Mouse (Mus musculus): ENCODE data around the gene Kcnip2. TPM values are rescaled to one million over a fixed set of nuclear protein-coding genes. Genes with fewer than 3 reads are reported as not detected.

Kcnip2 gene
- total RNA-seq, 1 experiment from 2014 or later, result not detected

DNA sequence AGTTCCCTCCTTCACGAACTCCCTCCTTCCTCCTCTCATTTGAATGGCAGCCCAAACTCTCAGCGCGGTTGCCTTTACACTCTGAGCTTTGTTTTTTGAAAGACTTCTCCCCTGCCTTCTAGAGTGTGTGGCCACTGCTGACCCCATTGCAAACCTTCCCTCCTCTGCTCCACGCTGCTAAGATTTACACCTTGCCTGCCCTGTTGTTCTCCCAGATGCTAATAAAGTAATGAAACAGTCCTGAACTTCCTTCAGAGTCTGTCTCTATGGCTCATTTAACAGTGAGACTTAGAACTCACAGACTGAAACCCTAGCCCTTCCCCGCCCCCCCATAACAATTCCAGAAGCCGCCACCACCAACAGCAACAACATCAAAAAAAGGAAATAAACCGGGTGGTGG lies 26.5 kb downstream of the Kcnip2 start:
- ATAC-seq (replicated peaks in 1 of 2; ENCODE audit: insufficient read depth in 1 of 2, low FRiP score in 2 of 2, low TSS enrichment in 1 of 2, low read depth in 1 of 2, poor library complexity in 2 of 2, severe bottlenecking in 2 of 2), result no peak

DNA sequence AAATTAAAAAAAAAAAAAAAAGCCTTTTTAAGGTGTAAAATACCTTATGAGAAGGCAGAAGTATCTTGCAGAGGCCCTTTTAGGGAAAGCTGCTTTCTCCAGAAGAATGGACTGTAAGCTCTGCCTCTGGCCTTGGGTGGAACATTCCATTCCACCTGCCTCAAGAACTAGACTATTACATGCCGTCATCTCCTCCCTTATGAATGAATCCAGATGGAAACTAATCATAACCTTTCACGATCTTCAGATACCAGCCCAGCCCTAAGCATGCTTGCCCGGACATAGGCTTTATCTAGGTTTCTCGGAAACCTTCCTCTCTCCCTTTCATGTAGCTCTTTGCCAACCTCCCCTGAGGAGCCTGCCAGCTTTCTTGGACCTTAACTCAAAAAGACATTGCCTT lies 27.5 kb downstream of the Kcnip2 start:
- no peak for ATAC-seq (replicated peaks in 1 of 2; ENCODE audit: insufficient read depth in 1 of 2, low FRiP score in 2 of 2, low TSS enrichment in 1 of 2, low read depth in 1 of 2, poor library complexity in 2 of 2, severe bottlenecking in 2 of 2)

DNA sequence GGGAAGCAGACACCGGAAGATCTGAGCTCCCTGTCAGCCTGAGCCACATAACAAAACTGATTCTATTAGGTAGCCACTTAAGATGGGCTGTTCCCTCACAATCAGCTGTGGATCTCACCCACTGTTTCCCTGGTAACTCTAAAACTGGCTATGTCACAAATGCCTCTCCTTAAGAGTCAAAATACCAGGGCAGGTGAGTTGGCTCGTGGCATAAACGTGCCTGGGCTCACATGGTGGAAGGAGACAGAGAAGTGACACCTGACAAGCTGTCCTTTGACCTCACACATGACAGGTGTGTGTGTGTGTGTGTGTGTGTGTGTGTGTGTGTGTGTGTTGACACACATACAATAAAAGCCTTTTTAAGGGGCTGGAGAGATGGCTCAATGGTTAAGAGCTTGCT lies 28.4 kb downstream of the Kcnip2 start:
- no peak for ATAC-seq (replicated peaks in 1 of 2; ENCODE audit: insufficient read depth in 1 of 2, low FRiP score in 2 of 2, low TSS enrichment in 1 of 2, low read depth in 1 of 2, poor library complexity in 2 of 2, severe bottlenecking in 2 of 2)

DNA sequence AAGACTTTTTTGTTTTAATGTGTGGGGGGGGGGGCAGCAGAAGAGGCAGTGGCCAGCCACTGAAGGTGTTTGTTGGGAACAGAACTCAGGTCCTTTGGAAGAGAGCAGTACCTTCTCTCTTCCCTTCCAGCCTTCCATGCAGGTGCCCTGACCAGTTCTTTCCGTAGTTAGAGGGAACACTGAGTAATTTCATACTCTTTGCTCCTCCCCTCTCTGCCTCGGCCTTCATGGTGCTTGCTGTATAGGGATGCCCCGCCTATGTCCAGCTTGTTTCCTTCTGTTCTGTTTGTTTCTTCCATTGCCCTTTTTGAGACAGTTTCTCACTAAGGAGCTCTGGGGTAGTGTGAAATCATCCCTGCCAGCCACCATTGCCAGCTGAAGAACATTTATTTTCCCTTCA lies 30.4 kb downstream of the Kcnip2 start:
- no peak for ATAC-seq (replicated peaks in 1 of 2; ENCODE audit: insufficient read depth in 1 of 2, low FRiP score in 2 of 2, low TSS enrichment in 1 of 2, low read depth in 1 of 2, poor library complexity in 2 of 2, severe bottlenecking in 2 of 2)

DNA sequence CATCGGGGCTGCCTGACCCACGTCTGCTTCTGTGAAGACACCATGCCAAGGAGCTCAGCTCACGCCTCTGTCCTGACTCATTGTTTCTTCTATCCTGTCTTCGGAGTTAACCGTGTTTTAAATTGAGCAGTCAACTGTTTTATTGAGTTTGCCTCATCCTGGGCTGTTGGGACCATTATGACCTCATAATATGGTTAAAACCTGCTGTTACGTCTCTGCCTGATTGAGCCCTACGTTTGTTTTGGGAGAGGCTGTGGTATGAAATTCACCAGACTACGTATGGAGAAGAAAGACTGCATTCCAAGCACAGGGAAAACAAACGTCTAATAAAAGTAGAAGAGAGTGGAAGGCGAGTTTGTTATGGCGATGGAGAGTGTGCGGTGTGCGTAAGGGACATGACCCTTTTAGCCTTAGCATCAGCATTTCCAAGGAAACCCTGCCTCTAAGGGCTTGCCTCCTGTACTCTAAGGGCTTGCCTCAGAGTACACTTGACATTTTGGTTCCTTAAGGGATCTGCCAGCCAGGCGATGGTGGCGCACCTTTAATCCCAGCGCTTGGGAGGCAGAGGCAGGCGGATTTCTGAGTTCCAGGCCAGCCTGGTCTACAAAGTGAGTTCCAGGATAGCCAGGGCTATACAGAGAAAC lies 31.8 kb downstream of the Kcnip2 start:
- no peak for ATAC-seq (replicated peaks in 1 of 2; ENCODE audit: insufficient read depth in 1 of 2, low FRiP score in 2 of 2, low TSS enrichment in 1 of 2, low read depth in 1 of 2, poor library complexity in 2 of 2, severe bottlenecking in 2 of 2)

DNA sequence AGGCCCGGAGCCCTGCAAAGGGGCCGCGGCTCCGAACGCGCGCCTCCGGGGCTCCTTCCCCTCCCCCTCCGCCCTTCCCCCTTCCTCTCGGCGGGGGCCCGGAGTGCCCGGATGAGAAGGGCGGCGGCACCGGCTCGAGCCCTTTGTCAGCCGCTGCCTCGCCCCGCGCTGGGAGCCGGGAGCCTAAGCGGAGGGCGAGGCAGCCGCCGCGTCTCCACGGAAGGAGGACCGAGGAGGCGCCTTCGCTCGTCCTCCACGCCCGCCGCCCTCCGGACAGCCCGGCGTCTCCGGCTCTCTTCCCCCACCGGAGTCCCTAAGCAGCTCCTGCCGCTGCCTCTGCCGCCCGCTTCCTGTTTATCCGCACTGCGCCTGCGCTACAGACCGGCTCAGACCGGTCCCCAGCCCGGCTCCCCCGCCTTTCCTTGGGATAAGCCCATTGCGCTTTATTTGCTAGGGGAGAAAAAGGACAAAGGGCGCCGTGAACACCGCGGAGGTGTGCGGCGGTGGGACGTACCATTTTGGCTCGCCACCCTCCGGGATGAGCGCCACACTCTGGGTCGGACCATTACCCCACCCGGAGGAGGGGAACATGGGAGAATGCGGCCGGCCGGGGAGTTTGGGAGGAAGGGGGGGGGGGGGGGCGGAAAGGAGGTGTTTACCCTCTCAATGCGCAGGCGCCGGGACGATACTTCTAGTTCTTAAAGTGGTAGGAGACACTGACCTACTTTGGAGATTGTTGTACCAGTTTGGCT lies 32.5 kb downstream of the Kcnip2 start, which contains the start of gene Mgea5:
TSS of gene Mgea5 (minus strand) at position 657 of the 752 bp plus-strand sequence.
- ATAC-seq (replicated peaks in 1 of 2; ENCODE audit: insufficient read depth in 1 of 2, low FRiP score in 2 of 2, low TSS enrichment in 1 of 2, low read depth in 1 of 2, poor library complexity in 2 of 2, severe bottlenecking in 2 of 2), result peak; percentile 98

DNA sequence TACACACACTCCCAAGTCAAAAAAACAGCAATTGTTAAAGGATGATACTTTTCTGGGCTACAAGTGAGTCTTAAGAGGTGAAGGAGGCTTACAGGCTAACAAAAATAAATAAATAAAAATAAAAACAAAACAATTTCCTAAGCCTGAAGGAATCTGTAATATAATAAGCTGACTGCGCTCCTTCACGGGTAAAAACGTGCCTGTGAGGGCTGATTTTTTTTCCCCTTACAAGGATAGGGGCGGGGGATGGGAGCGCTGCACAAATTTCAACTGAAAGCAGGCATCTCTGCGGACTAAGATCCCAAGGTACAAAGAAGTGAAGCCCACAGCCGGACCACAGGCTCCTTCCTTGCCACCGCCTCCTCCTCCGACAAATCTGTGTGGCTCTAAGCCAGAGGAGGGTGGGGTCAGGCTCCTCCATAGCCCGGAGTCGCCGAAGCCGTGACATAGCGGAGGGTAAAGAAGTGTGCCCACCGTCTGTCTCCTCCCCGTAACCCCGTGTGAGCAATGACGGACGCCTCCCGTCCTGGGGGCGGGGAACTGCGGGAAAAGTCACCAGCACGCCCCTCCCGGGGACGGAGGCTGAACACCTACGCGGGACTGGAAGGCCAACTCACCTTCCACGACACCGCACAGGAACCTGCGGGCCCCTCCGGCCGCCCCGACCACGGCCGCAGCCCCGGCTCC lies 33.4 kb downstream of the Kcnip2 start:
- peak; percentile 18 to 40; a peak in 3 of 4 replicates for ATAC-seq (replicated peaks in 1 of 2; ENCODE audit: insufficient read depth in 1 of 2, low FRiP score in 2 of 2, low TSS enrichment in 1 of 2, low read depth in 1 of 2, poor library complexity in 2 of 2, severe bottlenecking in 2 of 2)

DNA sequence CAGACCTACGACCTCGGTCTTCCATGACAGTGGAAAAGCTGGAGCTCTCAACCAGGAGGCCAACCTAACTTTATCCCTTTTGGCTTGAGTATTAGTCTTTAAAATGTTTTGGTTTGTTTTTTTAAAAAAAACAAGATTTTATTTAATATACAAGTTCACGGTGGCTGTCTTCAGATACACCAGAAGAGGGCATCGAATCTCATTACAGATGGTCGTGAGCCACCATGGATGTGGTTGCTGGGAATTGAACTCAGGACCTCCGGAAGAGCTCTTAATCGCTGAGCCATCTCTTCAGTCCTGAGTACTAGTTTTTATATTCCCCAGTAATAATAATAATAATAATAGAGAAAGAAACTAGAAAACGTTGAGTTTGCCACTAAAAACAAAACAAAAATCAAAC lies 34.2 kb downstream of the Kcnip2 start:
- ATAC-seq (replicated peaks in 1 of 2; ENCODE audit: insufficient read depth in 1 of 2, low FRiP score in 2 of 2, low TSS enrichment in 1 of 2, low read depth in 1 of 2, poor library complexity in 2 of 2, severe bottlenecking in 2 of 2), result no peak

DNA sequence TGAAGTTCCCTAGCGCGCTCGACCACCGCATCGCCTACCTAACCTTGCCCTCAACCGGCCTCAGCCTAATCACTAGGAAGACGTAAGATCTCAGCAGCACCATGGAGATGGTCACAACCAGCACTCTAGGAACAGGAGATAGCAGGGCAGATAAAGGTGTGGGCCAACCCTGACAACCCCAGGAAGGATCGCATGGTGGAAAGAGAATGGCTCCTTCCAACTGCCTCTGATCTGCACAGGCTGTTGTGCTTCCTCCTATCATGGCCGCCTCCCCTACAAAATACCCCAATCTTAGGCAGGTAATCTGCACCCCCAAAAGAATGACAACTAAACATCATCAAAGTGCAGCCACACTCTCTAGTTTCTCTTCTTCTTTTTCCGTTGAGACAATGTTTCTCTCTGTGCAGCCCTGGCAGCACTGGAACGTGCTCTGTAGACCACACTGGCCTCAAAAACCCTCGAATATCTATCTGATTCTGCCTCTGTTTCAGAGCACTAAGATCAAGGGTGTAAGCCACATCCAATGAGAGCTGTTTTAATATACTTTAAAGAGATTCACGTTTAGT lies 35.4 kb downstream of the Kcnip2 start:
- ATAC-seq (replicated peaks in 1 of 2; ENCODE audit: insufficient read depth in 1 of 2, low FRiP score in 2 of 2, low TSS enrichment in 1 of 2, low read depth in 1 of 2, poor library complexity in 2 of 2, severe bottlenecking in 2 of 2), result no peak

DNA sequence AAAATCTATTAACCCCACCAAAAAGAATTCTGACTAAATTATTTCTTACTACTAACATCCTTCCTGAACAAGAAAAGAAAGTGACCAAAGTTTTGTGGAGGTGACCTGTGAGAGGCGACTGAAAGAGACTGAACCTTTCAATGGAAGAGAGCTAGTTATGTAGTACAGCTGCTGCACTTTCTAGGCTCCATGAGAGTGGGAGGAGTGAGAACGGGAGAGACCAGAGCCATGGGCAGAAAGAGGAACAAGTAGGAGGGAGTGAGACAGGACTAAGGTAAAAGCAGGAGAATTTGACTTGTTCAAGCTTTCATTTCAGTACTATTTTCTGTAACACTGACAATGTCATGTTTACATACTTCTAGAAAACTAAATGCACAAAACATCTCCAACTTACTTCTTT lies 40.4 kb downstream of the Kcnip2 start:
- ATAC-seq (replicated peaks in 1 of 2; ENCODE audit: insufficient read depth in 1 of 2, low FRiP score in 2 of 2, low TSS enrichment in 1 of 2, low read depth in 1 of 2, poor library complexity in 2 of 2, severe bottlenecking in 2 of 2), result no peak

DNA sequence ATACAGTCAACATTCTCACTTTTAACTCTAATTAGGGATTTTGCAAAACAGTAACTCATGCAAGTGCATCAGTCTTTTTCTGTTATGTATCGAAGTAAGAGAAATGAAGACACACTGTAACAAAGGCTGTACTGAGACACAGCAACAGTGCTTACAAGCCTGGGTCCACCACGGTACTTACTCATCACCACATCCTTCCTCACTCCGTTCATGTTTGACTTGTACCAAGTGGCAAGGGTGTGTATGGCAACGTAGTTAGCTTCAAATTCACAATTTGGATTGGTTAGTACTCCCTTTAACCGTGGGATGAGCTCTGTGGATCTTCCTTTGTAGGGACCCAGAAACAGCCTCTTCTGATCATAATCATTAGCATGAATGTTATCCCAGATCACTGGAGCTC lies 44.4 kb downstream of the Kcnip2 start:
- no peak for ATAC-seq (replicated peaks in 1 of 2; ENCODE audit: insufficient read depth in 1 of 2, low FRiP score in 2 of 2, low TSS enrichment in 1 of 2, low read depth in 1 of 2, poor library complexity in 2 of 2, severe bottlenecking in 2 of 2)

DNA sequence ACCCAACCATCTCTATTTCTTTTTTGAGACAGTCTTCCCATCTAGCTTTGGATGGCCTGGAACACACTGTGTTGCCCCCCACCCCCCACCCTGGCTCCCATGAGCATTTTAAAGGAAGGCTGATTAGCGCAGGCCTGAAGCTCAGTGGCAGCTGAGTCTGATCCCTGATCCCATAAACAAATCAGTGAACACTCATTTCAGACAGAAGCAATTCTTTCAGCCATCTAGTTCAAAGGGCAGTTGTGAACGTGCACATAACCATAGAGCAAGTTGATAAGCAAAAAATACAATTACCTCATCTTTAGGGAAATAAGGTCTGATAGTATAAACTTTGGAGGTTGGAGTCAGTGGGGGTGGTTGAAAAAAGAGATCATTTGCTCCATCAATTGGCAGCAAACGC lies 55.1 kb downstream of the Kcnip2 start:
- ATAC-seq (replicated peaks in 1 of 2; ENCODE audit: insufficient read depth in 1 of 2, low FRiP score in 2 of 2, low TSS enrichment in 1 of 2, low read depth in 1 of 2, poor library complexity in 2 of 2, severe bottlenecking in 2 of 2), result no peak

DNA sequence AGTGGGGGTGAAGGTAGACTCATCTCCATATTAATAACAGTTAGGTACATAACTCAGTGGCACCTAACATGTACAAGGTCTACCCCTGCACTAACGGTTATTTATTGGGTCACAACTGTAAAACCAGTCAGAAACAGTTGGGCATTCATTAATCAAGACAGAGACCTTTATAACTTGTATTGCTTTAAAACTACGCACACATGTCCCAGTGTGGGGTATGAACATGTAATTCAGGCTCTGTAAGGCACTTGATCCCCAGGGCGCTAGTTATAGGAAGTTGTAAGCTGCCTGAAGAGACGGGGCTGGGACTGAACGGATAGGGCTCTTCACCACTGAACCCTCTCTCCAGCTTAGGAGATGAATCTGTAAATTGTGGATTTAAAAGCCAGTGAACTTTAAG lies 57.2 kb downstream of the Kcnip2 start:
- ATAC-seq (replicated peaks in 1 of 2; ENCODE audit: insufficient read depth in 1 of 2, low FRiP score in 2 of 2, low TSS enrichment in 1 of 2, low read depth in 1 of 2, poor library complexity in 2 of 2, severe bottlenecking in 2 of 2), result no peak

DNA sequence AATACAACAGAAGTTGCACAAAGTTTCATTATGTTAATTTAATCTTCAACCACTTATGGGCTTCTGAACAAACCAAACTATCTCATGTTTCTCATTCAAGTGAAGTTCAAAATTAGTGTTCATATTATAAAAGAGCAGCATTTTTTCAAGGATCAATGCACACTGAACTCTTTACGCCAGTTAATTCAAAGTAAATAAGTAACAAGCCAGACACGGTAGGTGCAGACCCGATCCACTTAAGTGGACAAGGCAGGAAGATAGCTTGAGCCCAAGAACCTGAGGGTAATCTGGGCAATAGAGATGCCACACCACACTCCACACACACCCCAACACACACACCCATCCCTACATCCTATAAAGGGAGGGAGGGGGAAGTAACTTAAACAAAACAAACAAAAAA lies 62.3 kb downstream of the Kcnip2 start:
- no peak for ATAC-seq (replicated peaks in 1 of 2; ENCODE audit: insufficient read depth in 1 of 2, low FRiP score in 2 of 2, low TSS enrichment in 1 of 2, low read depth in 1 of 2, poor library complexity in 2 of 2, severe bottlenecking in 2 of 2)

DNA sequence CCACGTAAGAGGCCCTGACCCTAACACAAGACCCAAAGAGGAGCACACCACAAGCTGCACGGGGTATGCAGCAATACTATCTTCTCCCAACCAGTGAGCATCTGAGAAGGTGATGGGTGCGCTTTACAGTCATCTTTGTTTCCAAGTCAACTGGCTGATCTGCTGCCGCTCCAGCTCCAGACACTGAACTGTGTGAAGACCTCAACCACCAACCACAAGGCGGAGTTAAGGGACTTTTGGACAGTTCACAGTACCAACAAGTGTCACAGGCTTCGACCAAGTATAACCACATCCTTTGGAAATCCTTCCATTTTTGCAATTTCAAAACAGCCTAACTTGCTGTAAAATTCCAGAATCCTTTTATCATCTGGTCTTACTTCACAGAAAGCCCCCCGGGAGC lies 64.0 kb downstream of the Kcnip2 start:
- no peak for ATAC-seq (replicated peaks in 1 of 2; ENCODE audit: insufficient read depth in 1 of 2, low FRiP score in 2 of 2, low TSS enrichment in 1 of 2, low read depth in 1 of 2, poor library complexity in 2 of 2, severe bottlenecking in 2 of 2)

DNA sequence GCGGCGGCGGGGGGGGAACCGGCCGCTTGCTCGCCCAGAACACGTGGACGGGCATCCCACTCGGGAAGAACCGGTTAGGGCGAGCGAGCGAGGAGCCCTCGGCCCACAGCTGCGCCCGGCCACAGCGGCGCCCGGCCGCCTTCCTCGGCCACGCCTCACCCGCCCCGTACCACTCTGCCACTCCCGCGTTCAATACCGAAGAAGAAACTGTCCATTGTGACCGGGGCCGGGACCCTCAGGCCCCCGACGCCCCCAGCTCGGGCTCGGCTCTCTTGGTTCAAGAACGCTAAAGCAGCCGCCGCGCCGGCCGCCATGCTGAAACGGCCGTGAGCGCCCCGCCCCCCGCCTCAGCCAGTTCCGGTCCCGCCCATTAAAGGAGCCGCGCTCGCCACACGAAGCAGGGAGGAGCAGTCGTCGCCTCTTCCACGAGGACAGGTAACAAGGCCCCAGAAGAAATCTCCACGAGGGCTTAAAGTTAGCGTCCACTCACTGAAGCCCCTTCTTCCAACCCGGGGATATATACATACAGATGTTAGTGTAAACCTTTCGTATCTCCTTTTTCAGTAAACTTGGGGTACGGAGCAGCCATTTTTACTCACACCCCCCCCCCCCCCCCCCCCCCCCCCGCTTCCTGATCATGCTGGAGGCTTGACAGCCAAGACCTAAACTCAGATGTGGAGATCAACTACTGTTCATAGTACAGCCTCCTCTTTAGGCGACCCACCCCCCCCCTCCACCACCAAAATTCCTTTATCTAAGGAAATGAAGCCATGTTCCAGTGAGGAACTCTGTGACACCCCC lies 66.4 kb downstream of the Kcnip2 start, which contains the start of gene Npm3:
TSS of gene Npm3 (minus strand) at position 349 of the 801 bp plus-strand sequence.
- peak; percentile 62 to 67 for ATAC-seq (replicated peaks in 1 of 2; ENCODE audit: insufficient read depth in 1 of 2, low FRiP score in 2 of 2, low TSS enrichment in 1 of 2, low read depth in 1 of 2, poor library complexity in 2 of 2, severe bottlenecking in 2 of 2)

DNA sequence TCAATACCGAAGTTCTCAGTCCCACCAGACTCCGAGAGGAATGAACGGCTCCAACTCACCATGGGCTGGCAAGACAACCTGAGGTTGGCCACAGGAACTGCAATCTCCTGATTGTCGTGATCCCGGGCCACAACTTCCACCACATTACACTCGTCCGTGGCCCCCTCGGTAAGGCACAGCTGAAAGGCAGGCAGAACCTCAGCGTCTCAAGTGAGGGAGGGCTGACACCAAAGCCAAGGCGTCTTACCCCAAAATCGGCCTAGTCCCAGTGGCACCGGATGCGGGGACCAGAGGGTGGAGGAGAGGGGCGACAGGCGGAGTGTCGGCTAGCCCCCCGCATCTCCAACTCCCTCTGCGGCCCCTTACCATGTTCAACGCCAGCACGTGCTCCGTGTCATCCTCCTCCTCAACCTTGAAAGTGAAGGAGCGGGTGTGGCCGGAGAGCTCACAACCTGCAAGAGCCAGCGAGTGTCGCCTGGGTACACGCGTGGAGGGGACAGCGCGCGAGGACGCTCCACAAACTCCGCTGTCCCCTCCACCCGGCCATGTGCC lies 67.1 kb downstream of the Kcnip2 start:
- ATAC-seq (replicated peaks in 1 of 2; ENCODE audit: insufficient read depth in 1 of 2, low FRiP score in 2 of 2, low TSS enrichment in 1 of 2, low read depth in 1 of 2, poor library complexity in 2 of 2, severe bottlenecking in 2 of 2), result peak in 1 of 2 experiments; percentile 14; a peak in 2 of 4 replicates

Measured in hematopoietic stem cell, adult 5-6 weeks (primary cell).